Comparison of ENCODE assay signal across 8 mouse cellular contexts in genomic region chr13:69553024-69553423, GRCm38 (mm10). TPM values are rescaled to one million over a fixed set of nuclear protein-coding genes. Genes with fewer than 3 reads are reported as not detected.
DNase-seq lines count a peak whose midpoint lies in the region; ATAC-seq lines count a peak whose summit lies in the region.

No protein-coding gene starts in this region.

- no peak overlapping the region for H3K4me2 ChIP-seq in forebrain, embryonic 11.5 days (ENCODE audit: low read depth, low read length, severe bottlenecking)
- no peak overlapping the region for H3K4me2 ChIP-seq in forebrain, embryonic 16.5 days (ENCODE audit: low read length)
- H3K4me2 ChIP-seq in midbrain, embryonic 13.5 days (replicated peaks): no peak overlapping the region

- H3K4me3 ChIP-seq in forebrain, embryonic 11.5 days (ENCODE audit: low read depth, low read length): no peak overlapping the region
- H3K4me3 ChIP-seq in forebrain, embryonic 16.5 days (replicated peaks; ENCODE audit: low read length): no peak overlapping the region
- H3K4me3 ChIP-seq in midbrain, embryonic 10.5 days: no peak overlapping the region
- H3K4me3 ChIP-seq in midbrain, embryonic 13.5 days (replicated peaks): no peak overlapping the region
- H3K4me3 ChIP-seq in limb, embryonic 10.5 days: no peak overlapping the region

- WGBS in forebrain, embryonic 11.5 days: 25% methylated on average over 5 of the region's 5 CpGs
- WGBS in forebrain, embryonic 16.5 days: 26% methylated on average over 5 of the region's 5 CpGs
- whole genome bisulfite sequencing in midbrain, embryonic 10.5 days: 24% methylated on average over 5 of the region's 5 CpGs
- WGBS in midbrain, embryonic 13.5 days: 21% methylated on average over 5 of the region's 5 CpGs
- 27% methylated on average over 5 of the region's 5 CpGs for WGBS in limb, embryonic 10.5 days

- H3K27me3 ChIP-seq in forebrain, embryonic 11.5 days (ENCODE audit: control insufficient read depth, insufficient read depth, low read length): no peaks in the 10 kb centered on the region
- no peaks in the 10 kb centered on the region for H3K27me3 ChIP-seq in forebrain, embryonic 16.5 days (replicated peaks; ENCODE audit: control insufficient read depth, insufficient read depth, low read length)
- no peaks in the 10 kb centered on the region for H3K27me3 ChIP-seq in midbrain, embryonic 10.5 days (ENCODE audit: low read depth, poor library complexity, severe bottlenecking)
- H3K27me3 ChIP-seq in midbrain, embryonic 13.5 days: no peaks in the 10 kb centered on the region
- H3K27me3 ChIP-seq in limb, embryonic 10.5 days (ENCODE audit: low read depth, poor library complexity, severe bottlenecking): no peaks in the 10 kb centered on the region

- no peaks in the 10 kb centered on the region for H3K9me3 ChIP-seq in forebrain, embryonic 11.5 days (ENCODE audit: control insufficient read depth, low read length)
- H3K9me3 ChIP-seq in forebrain, embryonic 16.5 days (ENCODE audit: control insufficient read depth, low read length): no peaks in the 10 kb centered on the region
- no peaks in the 10 kb centered on the region for H3K9me3 ChIP-seq in midbrain, embryonic 10.5 days (replicated peaks)
- H3K9me3 ChIP-seq in midbrain, embryonic 13.5 days: no peaks in the 10 kb centered on the region
- no peaks in the 10 kb centered on the region for H3K9me3 ChIP-seq in limb, embryonic 10.5 days (replicated peaks)

- no peak overlapping the region for H3K27ac ChIP-seq in forebrain, embryonic 11.5 days (ENCODE audit: low read depth, low read length)
- H3K27ac ChIP-seq in forebrain, embryonic 16.5 days (ENCODE audit: low read length): no peak overlapping the region
- H3K27ac ChIP-seq in midbrain, embryonic 10.5 days (replicated peaks): no peak overlapping the region
- no peak overlapping the region for H3K27ac ChIP-seq in midbrain, embryonic 13.5 days
- H3K27ac ChIP-seq in limb, embryonic 10.5 days: no peak overlapping the region

- ATAC-seq in forebrain, embryonic 11.5 days (replicated peaks; ENCODE audit: low FRiP score): no peak
- no peak for ATAC-seq in forebrain, embryonic 16.5 days
- no peak for ATAC-seq in midbrain, embryonic 13.5 days

- no peak overlapping the region for H3K9ac ChIP-seq in forebrain, embryonic 11.5 days (ENCODE audit: low read length)
- no peak overlapping the region for H3K9ac ChIP-seq in forebrain, embryonic 16.5 days (replicated peaks; ENCODE audit: low read depth, low read length)
- no peak overlapping the region for H3K9ac ChIP-seq in midbrain, embryonic 13.5 days (replicated peaks)

- H3K4me1 ChIP-seq in forebrain, embryonic 11.5 days (replicated peaks; ENCODE audit: control insufficient read depth, insufficient read depth, low read length): no peaks in the 10 kb centered on the region
- no peaks in the 10 kb centered on the region for H3K4me1 ChIP-seq in forebrain, embryonic 16.5 days (replicated peaks; ENCODE audit: control insufficient read depth, insufficient read depth, low read length)
- no peaks in the 10 kb centered on the region for H3K4me1 ChIP-seq in midbrain, embryonic 10.5 days
- H3K4me1 ChIP-seq in midbrain, embryonic 13.5 days (replicated peaks): peaks cover under 1% of the 10 kb centered on the region; the same call in 1 of the 2 replicates
- no peaks in the 10 kb centered on the region for H3K4me1 ChIP-seq in limb, embryonic 10.5 days

- no peaks in the 10 kb centered on the region for H3K36me3 ChIP-seq in forebrain, embryonic 11.5 days (ENCODE audit: control insufficient read depth, insufficient read depth, low read length)
- H3K36me3 ChIP-seq in forebrain, embryonic 16.5 days (ENCODE audit: control insufficient read depth, insufficient read depth): no peaks in the 10 kb centered on the region
- H3K36me3 ChIP-seq in midbrain, embryonic 10.5 days: no peaks in the 10 kb centered on the region
- H3K36me3 ChIP-seq in midbrain, embryonic 13.5 days: no peaks in the 10 kb centered on the region
- no peaks in the 10 kb centered on the region for H3K36me3 ChIP-seq in limb, embryonic 10.5 days

- peak; percentile 75 for DNase-seq in forebrain, embryonic 11.5 days (ENCODE audit: low spot score)
- peak; percentile 58 for DNase-seq in midbrain, embryonic 10.5 days (ENCODE audit: low spot score)
- peak; percentile 60 for DNase-seq in adipocyte (ENCODE audit: low spot score)
- DNase-seq in limb, embryonic 10.5 days (ENCODE audit: low spot score): peak; percentile 71
- DNase-seq in frontal cortex, postnatal 14 days (ENCODE audit: low spot score in 2 of 2): no peak
- DNase-seq in ovary, postnatal 14 days (ENCODE audit: low spot score): no peak

RNA-seq across cellular contexts. Expression of gene Tent4a, which starts 18.6 kb away (rescaled TPM):
- 8.7 and 9.6 TPM in 2 replicates for polyA plus RNA-seq in forebrain, embryonic 11.5 days (2014; fragmentation: Nextera tagmentation; extraction: Ambion mirVana)
- 7.5 and 9.0 TPM in 2 replicates for polyA plus RNA-seq in forebrain, embryonic 16.5 days (2015; fragmentation: Nextera tagmentation; extraction: Ambion mirVana)
- polyA plus RNA-seq in midbrain, embryonic 10.5 days (2016; fragmentation: Nextera tagmentation; extraction: Ambion mirVana): 4.9 and 5.2 TPM in 2 replicates
- 5.8 and 7.1 TPM in 2 replicates for polyA plus RNA-seq in midbrain, embryonic 13.5 days (2015; fragmentation: Nextera tagmentation; extraction: Ambion mirVana)
- polyA plus RNA-seq in limb, embryonic 10.5 days (2016; fragmentation: Nextera tagmentation; extraction: Ambion mirVana): 6.0 TPM in 2 replicates

RNA-seq across cellular contexts. Expression of gene Nsun2, which starts 19.5 kb away (rescaled TPM):
- 133 and 135 TPM in 2 replicates for polyA plus RNA-seq in forebrain, embryonic 11.5 days (2014; fragmentation: Nextera tagmentation; extraction: Ambion mirVana)
- polyA plus RNA-seq in forebrain, embryonic 16.5 days (2015; fragmentation: Nextera tagmentation; extraction: Ambion mirVana): 90.8 and 95.3 TPM in 2 replicates
- 125 and 150 TPM in 2 replicates for polyA plus RNA-seq in midbrain, embryonic 10.5 days (2016; fragmentation: Nextera tagmentation; extraction: Ambion mirVana)
- 74.1 and 76.7 TPM in 2 replicates for polyA plus RNA-seq in midbrain, embryonic 13.5 days (2015; fragmentation: Nextera tagmentation; extraction: Ambion mirVana)
- 172 and 198 TPM in 2 replicates for polyA plus RNA-seq in limb, embryonic 10.5 days (2016; fragmentation: Nextera tagmentation; extraction: Ambion mirVana)

RNA-seq across cellular contexts. Expression of gene Srd5a1, which starts 58.2 kb away (rescaled TPM):
- polyA plus RNA-seq in forebrain, embryonic 11.5 days (2014; fragmentation: Nextera tagmentation; extraction: Ambion mirVana): 23.7 and 32.1 TPM in 2 replicates
- polyA plus RNA-seq in forebrain, embryonic 16.5 days (2015; fragmentation: Nextera tagmentation; extraction: Ambion mirVana): 25.6 and 27.5 TPM in 2 replicates
- 24.8 and 27.1 TPM in 2 replicates for polyA plus RNA-seq in midbrain, embryonic 10.5 days (2016; fragmentation: Nextera tagmentation; extraction: Ambion mirVana)
- 23.3 and 27.0 TPM in 2 replicates for polyA plus RNA-seq in midbrain, embryonic 13.5 days (2015; fragmentation: Nextera tagmentation; extraction: Ambion mirVana)
- 19.5 and 29.6 TPM in 2 replicates for polyA plus RNA-seq in limb, embryonic 10.5 days (2016; fragmentation: Nextera tagmentation; extraction: Ambion mirVana)

Comparison
In these comparisons a context has a peak if more than half of its experiments do, and no peak if none do; other contexts are left out.
1. DNase-seq: peak in forebrain, embryonic 11.5 days (single experiment), midbrain, embryonic 10.5 days (single experiment), adipocyte (single experiment) and limb, embryonic 10.5 days (single experiment); none in frontal cortex, postnatal 14 days (0 of 2) and ovary, postnatal 14 days (single experiment).